Mouse (Mus musculus): ENCODE measurements around the gene Hnrnpa1. TPM values are rescaled to one million over a fixed set of nuclear protein-coding genes. Genes with fewer than 3 reads are reported as not detected.

Gene Hnrnpa1
- polyA plus RNA-seq (2014; fragmentation: Nextera tagmentation; extraction: Ambion mirVana), result 917 and 938 TPM in 2 replicates

DNA sequence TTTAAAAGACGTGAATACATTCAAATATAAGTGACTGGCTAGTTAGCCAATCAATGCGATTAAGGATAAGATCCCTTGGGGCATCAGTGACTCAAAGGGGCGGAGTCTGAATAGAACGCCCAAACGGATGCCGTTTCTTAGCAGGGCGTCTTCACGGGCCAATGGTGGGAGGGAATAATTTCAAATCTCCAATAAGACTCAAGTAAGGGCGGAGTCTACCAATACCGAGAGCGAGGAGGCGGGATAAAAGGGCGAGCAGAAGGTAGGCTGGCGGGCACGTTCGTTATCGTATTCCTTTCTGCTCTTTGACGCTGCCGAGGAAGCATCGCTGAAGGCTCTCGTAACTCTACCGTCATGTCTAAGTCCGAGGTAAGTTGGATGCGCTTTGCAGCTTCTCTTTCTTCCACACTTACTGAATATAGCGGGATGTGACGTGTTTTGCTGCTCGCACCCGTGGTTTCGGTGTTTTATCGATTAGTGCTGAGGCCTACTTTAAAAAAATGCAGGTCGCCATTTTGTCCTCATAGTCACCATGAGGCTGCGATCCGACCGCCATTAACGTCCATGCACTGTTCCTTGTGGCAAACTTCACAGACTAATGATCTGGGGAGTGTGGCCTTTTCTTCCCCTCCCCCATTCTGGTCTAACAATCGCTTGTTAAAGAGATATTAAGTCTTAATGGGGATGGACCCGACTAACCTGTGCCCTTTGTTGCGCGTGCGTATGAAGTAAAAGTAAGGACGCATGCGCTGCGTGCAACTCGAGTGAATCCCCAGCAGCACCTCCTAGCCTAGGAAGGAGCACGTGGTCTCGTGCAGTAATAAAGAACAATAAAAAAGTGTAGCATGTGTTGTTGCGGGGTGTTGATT is at the start of gene Hnrnpa1:
TSS of gene Hnrnpa1 (plus strand) at position 273 of the 869 bp plus-strand sequence.
- ATAC-seq (replicated peaks; ENCODE audit: low FRiP score) (peak; percentile 85), DNase-seq (ENCODE audit: low spot score) (peak; percentile 87)
- WGBS, result under 1% methylated on average over 47 of the region's 47 CpGs
- Histone ChIP-seq H3K36me3 (ENCODE audit: control insufficient read depth, insufficient read depth, low read length) (peaks cover 36% of the 10 kb centered on the region), H3K4me3 (ENCODE audit: low read depth, low read length) (peak within 1 kb of the TSS; percentile 88), H3K4me1 (replicated peaks; ENCODE audit: control insufficient read depth, insufficient read depth, low read length) (peaks cover 25% of the 10 kb centered on the region), H3K27ac (ENCODE audit: low read depth, low read length) (peak within 1 kb of the TSS; percentile 95), H3K27me3 (replicated peaks; ENCODE audit: control insufficient read depth, insufficient read depth, low read length) (no peaks in the 10 kb centered on the region), H3K9me3 (ENCODE audit: control insufficient read depth, low read length) (no peaks in the 10 kb centered on the region), H3K9ac (ENCODE audit: low read depth, low read length) (peak within 1 kb of the TSS; percentile 99), H3K4me2 (peak within 1 kb of the TSS; percentile 90)

GRCm38 (mm10) chr15:103190531-103191462 is 49.4 kb upstream of the Hnrnpa1 start:
- Histone ChIP-seq H3K9ac (ENCODE audit: low read depth, low read length) (no peak overlapping the region), H3K4me3 (ENCODE audit: low read depth, low read length) (no peak overlapping the region), H3K9me3 (ENCODE audit: control insufficient read depth, low read length) (no peaks in the 10 kb centered on the region), H3K27ac (ENCODE audit: low read depth, low read length) (no peak overlapping the region), H3K36me3 (ENCODE audit: control insufficient read depth, insufficient read depth, low read length) (peaks cover 6% of the 10 kb centered on the region), H3K4me1 (replicated peaks; ENCODE audit: control insufficient read depth, insufficient read depth, low read length) (no peaks in the 10 kb centered on the region), H3K4me2 (no peak overlapping the region), H3K27me3 (replicated peaks; ENCODE audit: control insufficient read depth, insufficient read depth, low read length) (no peaks in the 10 kb centered on the region)
- DNase-seq (ENCODE audit: low spot score) (no peak), ATAC-seq (replicated peaks; ENCODE audit: low FRiP score) (no peak; the same call in 1 of the 2 replicates)
- 59% methylated on average over 10 of the region's 10 CpGs for WGBS

- no peaks in the 10 kb centered on the region for H3K9me3 ChIP-seq (ENCODE audit: control insufficient read depth, low read length)
- no peak for ATAC-seq (replicated peaks; ENCODE audit: low FRiP score)
- DNase-seq (ENCODE audit: low spot score), result no peak
- no peaks in the 10 kb centered on the region for H3K4me1 ChIP-seq (replicated peaks; ENCODE audit: control insufficient read depth, insufficient read depth, low read length)
- no peaks in the 10 kb centered on the region for H3K27me3 ChIP-seq (replicated peaks; ENCODE audit: control insufficient read depth, insufficient read depth, low read length)
- H3K36me3 ChIP-seq (ENCODE audit: control insufficient read depth, insufficient read depth, low read length), result peaks cover 19% of the 10 kb centered on the region
- no peak overlapping the region for H3K9ac ChIP-seq (ENCODE audit: low read depth, low read length)
- no peak overlapping the region for H3K4me2 ChIP-seq
- H3K4me3 ChIP-seq (ENCODE audit: low read depth, low read length), result no peak overlapping the region
- 71% methylated on average over 2 of the region's 2 CpGs for WGBS
- H3K27ac ChIP-seq (ENCODE audit: low read depth, low read length), result no peak overlapping the region
Measured at GRCm38 (mm10) chr15:103193606-103194005, 46.6 kb upstream of the Hnrnpa1 start.

GRCm38 (mm10) chr15:103196835-103197234 is 43.4 kb upstream of the Hnrnpa1 start:
- no peaks in the 10 kb centered on the region for H3K9me3 ChIP-seq (ENCODE audit: control insufficient read depth, low read length)
- DNase-seq (ENCODE audit: low spot score) (no peak), ATAC-seq (replicated peaks; ENCODE audit: low FRiP score) (no peak)
- H3K36me3 ChIP-seq (ENCODE audit: control insufficient read depth, insufficient read depth, low read length), result peaks cover 30% of the 10 kb centered on the region
- no peak overlapping the region for H3K9ac ChIP-seq (ENCODE audit: low read depth, low read length)
- H3K4me3 ChIP-seq (ENCODE audit: low read depth, low read length), result no peak overlapping the region
- no peaks in the 10 kb centered on the region for H3K4me1 ChIP-seq (replicated peaks; ENCODE audit: control insufficient read depth, insufficient read depth, low read length)
- WGBS, result 83% methylated on average over 1 of the region's 1 CpGs
- H3K27ac ChIP-seq (ENCODE audit: low read depth, low read length), result no peak overlapping the region
- H3K4me2 ChIP-seq, result no peak overlapping the region
- no peaks in the 10 kb centered on the region for H3K27me3 ChIP-seq (replicated peaks; ENCODE audit: control insufficient read depth, insufficient read depth, low read length)

GRCm38 (mm10) chr15:103197785-103198184 is 42.4 kb upstream of the Hnrnpa1 start:
- DNase-seq (ENCODE audit: low spot score) (no peak), ATAC-seq (replicated peaks; ENCODE audit: low FRiP score) (no peak)
- Histone ChIP-seq H3K9ac (ENCODE audit: low read depth, low read length) (no peak overlapping the region), H3K27ac (ENCODE audit: low read depth, low read length) (no peak overlapping the region), H3K9me3 (ENCODE audit: control insufficient read depth, low read length) (no peaks in the 10 kb centered on the region), H3K4me2 (no peak overlapping the region), H3K4me3 (ENCODE audit: low read depth, low read length) (no peak overlapping the region), H3K4me1 (replicated peaks; ENCODE audit: control insufficient read depth, insufficient read depth, low read length) (no peaks in the 10 kb centered on the region), H3K27me3 (replicated peaks; ENCODE audit: control insufficient read depth, insufficient read depth, low read length) (no peaks in the 10 kb centered on the region), H3K36me3 (ENCODE audit: control insufficient read depth, insufficient read depth, low read length) (peaks cover 26% of the 10 kb centered on the region)
- 91% methylated on average over 4 of the region's 4 CpGs for WGBS

- no peak overlapping the region for H3K27ac ChIP-seq (ENCODE audit: low read depth, low read length)
- no peak for DNase-seq (ENCODE audit: low spot score)
Measured at GRCm38 (mm10) chr15:103202088-103202793, 38.0 kb upstream of the Hnrnpa1 start.

DNA sequence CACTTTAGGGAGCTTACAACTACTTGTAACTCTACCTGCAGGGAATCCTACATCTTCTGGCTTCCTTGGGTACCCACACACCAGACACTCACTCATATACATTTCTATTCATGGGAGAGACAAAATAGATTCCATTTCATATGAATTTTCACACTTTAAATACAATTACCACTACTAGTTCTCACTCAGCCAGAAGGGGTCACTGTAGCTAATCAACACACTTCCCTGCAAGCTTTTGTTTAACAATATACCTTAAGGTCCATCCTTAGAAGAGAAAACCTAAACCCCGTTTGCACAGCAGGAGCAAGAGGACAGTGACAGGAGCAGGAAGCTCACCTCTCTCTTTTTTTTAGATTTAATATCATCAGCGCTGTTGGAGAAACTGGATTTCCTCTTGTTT is 35.1 kb upstream of the Hnrnpa1 start:
- Histone ChIP-seq H3K27ac (ENCODE audit: low read depth, low read length) (no peak overlapping the region), H3K9me3 (ENCODE audit: control insufficient read depth, low read length) (no peaks in the 10 kb centered on the region), H3K9ac (ENCODE audit: low read depth, low read length) (no peak overlapping the region), H3K36me3 (ENCODE audit: control insufficient read depth, insufficient read depth, low read length) (peaks cover 23% of the 10 kb centered on the region; the same call in 1 of the 2 replicates), H3K27me3 (replicated peaks; ENCODE audit: control insufficient read depth, insufficient read depth, low read length) (no peaks in the 10 kb centered on the region), H3K4me3 (ENCODE audit: low read depth, low read length) (no peak overlapping the region), H3K4me2 (no peak overlapping the region), H3K4me1 (replicated peaks; ENCODE audit: control insufficient read depth, insufficient read depth, low read length) (no peaks in the 10 kb centered on the region)
- WGBS, result 73% methylated on average over 2 of the region's 2 CpGs
- ATAC-seq (replicated peaks; ENCODE audit: low FRiP score) (no peak), DNase-seq (ENCODE audit: low spot score) (no peak)

More at GRCm38 (mm10) chr15:103202088-103202793, 38.0 kb upstream of the Hnrnpa1 start:
- Histone ChIP-seq H3K36me3 (ENCODE audit: control insufficient read depth, insufficient read depth, low read length) (peaks cover 41% of the 10 kb centered on the region), H3K4me3 (ENCODE audit: low read depth, low read length) (no peak overlapping the region), H3K4me2 (no peak overlapping the region), H3K4me1 (replicated peaks; ENCODE audit: control insufficient read depth, insufficient read depth, low read length) (no peaks in the 10 kb centered on the region), H3K9ac (ENCODE audit: low read depth, low read length) (no peak overlapping the region), H3K27me3 (replicated peaks; ENCODE audit: control insufficient read depth, insufficient read depth, low read length) (no peaks in the 10 kb centered on the region), H3K9me3 (ENCODE audit: control insufficient read depth, low read length) (no peaks in the 10 kb centered on the region)
- no peak for ATAC-seq (replicated peaks; ENCODE audit: low FRiP score)
- 66% methylated on average over 6 of the region's 6 CpGs for WGBS

- 70% methylated on average over 2 of the region's 2 CpGs for WGBS
- no peak for DNase-seq (ENCODE audit: low spot score)
- Histone ChIP-seq H3K27me3 (replicated peaks; ENCODE audit: control insufficient read depth, insufficient read depth, low read length) (no peaks in the 10 kb centered on the region), H3K4me1 (replicated peaks; ENCODE audit: control insufficient read depth, insufficient read depth, low read length) (peaks cover 31% of the 10 kb centered on the region), H3K4me3 (ENCODE audit: low read depth, low read length) (0 out of 2 replicates have a peak overlapping the region, but pooled peaks have one; percentile 5), H3K9ac (ENCODE audit: low read depth, low read length) (no peak overlapping the region), H3K4me2 (peak overlapping the region; percentile 53), H3K9me3 (ENCODE audit: control insufficient read depth, low read length) (no peaks in the 10 kb centered on the region), H3K36me3 (ENCODE audit: control insufficient read depth, insufficient read depth, low read length) (peaks cover 26% of the 10 kb centered on the region), H3K27ac (ENCODE audit: low read depth, low read length) (no peak overlapping the region)
- no peak for ATAC-seq (replicated peaks; ENCODE audit: low FRiP score)
Measured at GRCm38 (mm10) chr15:103214149-103214548, 26.1 kb upstream of the Hnrnpa1 start.

Data from liver, embryonic 11.5 days (tissue).